Mouse (Mus musculus) ovary, adult 2 months (tissue): Measurements from ENCODE around the gene Ppt1. TPM values are rescaled to one million over a fixed set of nuclear protein-coding genes. Genes with fewer than 3 reads are reported as not detected.

ENCODE experiments used
- polyA plus RNA-seq: library from polyadenylated mRNA; depleted of rRNA; stranded (reverse); fragments of >200 nt; gene quantifications from 2 replicates; pipeline ENCODE4 v1.2.3, GENCODE M21; 2012; rRNA removed

The Ppt1 gene
- polyA plus RNA-seq: 27.8 and 33.5 TPM in 2 replicates

DNA sequence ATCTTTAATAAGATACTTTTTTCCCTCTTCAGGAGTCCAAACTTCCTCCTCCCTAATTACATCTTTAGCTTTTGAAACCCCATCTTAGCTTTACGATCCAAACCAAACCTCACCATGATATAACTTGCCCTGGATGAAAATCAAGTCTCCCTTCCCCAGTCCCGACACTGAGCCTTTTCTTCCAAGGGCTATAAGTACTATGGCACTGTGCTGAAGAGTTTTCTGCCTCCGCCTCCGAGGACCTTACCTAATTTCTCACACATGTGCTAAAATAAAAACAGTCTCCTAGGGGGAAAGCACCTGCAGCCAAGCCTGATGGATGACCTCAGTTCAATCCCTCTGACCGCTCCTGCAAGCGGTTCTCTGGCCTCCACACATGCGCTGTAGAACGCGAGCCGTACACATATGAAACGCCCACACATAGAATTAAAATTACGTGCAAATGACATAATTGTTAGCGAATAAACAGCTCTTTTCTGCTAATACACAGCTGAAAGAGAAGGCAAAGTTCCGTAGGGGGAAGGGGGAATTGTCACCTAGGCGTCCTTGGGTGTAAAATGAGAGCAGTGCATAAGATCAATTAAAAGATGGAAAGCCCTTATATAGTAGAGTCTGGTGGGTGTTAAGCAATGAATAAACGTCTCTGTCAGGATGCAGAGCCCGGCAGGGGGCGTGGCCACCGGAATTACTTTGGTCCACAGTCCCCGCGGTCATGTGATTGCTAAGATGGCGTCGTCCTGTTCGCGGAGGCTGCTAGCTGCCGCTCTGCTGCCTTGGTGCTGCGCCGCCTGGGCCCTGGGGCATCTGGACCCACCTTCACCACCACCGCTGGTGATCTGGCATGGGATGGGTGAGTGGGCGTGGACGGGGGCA, at the start of gene Ppt1:
Gene Ppt1, plus strand, starts transcription at position 713 of the 873 bp plus-strand sequence.

DNA sequence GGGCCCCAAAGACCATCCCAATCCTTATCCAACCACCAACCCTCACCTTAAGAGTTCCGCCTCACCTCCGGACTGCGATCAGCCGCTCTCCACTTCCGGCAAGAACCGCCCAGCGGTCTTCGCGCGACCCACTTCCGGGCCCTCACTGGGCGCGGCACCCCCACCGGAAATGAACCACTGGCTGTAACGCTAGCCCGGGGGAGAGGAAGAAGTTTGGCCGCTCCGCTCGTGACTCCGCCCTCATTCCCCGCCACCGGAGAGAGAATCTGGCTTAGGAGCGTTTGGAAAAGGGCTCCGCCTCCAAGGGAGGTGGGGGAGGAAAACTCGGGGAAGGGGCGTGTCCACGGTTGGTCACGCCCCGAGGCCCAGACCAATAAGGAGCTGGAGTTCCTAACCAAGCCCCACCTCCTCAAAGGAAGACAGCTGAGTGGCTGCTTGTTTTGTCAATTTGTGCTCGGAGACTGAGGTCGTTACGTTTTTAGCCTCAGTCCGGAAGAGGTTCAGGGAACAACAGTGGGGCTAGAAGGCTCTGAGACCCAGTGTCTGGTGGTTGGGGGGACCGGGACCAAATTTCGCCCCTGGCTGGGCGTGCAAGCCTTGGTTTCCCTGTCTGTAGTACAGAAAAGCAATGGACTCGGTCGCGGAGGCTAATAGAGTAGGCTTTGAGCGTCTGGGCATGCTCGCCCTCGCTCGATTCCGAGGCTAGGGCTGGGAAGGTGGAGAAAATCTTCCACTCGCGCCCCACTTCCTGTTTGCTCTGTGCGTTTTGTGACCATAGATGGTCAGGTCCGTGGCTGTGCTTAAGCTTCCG, 49.9 kb downstream of the Ppt1 start, which contains the start of gene Cap1:
Gene Cap1, minus strand, starts transcription at position 289 of the 811 bp plus-strand sequence.

Other genes with a start within 250 kb of the Ppt1 start
- gene 9530002B09Rik, start 147.0 kb upstream of the Ppt1 start, polyA plus RNA-seq: not detected in 2 replicates
- 62.8 and 69.9 TPM in 2 replicates for gene Cap1, start 49.8 kb downstream of the Ppt1 start, polyA plus RNA-seq
- gene Mfsd2a, start 124.9 kb downstream of the Ppt1 start, polyA plus RNA-seq: 21.5 and 27.0 TPM in 2 replicates
- gene Mycl, start 159.4 kb downstream of the Ppt1 start, polyA plus RNA-seq: 45.6 and 47.5 TPM in 2 replicates
- 9.7 and 12.8 TPM in 2 replicates for gene Trit1, start 180.4 kb downstream of the Ppt1 start, polyA plus RNA-seq